Mouse (Mus musculus) embryonic stem cell, embryonic (primary cell): ENCODE results near the gene Gm20388.

Source experiments
- CTCF ChIA-PET, 4 experiments: fragments of 300-600 bp in 2 of 4; fragments of 350-600 bp in 2 of 4; sonication (Branson Sonifier 250); formaldehyde crosslinking; loops; one replicate each; lab custom pipeline; 2022; ENCODE audit warnings: inconsistent platforms in 2 of 4; lab: Charles Lee
- POLR2A ChIA-PET, 4 experiments: fragments of 300-600 bp in 2 of 4; fragments of 350-600 bp in 2 of 4; sonication (Branson Sonifier 250); formaldehyde crosslinking; loops; one replicate each; lab custom pipeline; 2022; ENCODE audit warnings: antibody characterized with exemption in 4 of 4, inconsistent platforms in 1 of 4; lab: Charles Lee

Gm20388 gene

GRCm38 (mm10) chr8:120416173-120416521 lies 505.5 kb downstream of the Gm20388 start:
- CTCF ChIA-PET, result interaction anchor here (0.6 to 2.6 kb wide), 22 partner anchors 8 to 183 kb away, joined by 3 to 17 read pairs (median 3); no protein-coding TSS in a partner anchor
- POLR2A ChIA-PET, result interaction anchor here in 2 of 4 experiments (0.6 to 2.6 kb wide), 10 partner anchors 8 to 1466 kb away, joined by 3 to 13 read pairs (median 4); no protein-coding TSS in a partner anchor

- ChIA-PET CTCF (interaction anchor here (0.6 to 2.6 kb wide), 27 partner anchors 8 to 183 kb away, joined by 3 to 17 read pairs (median 3); no protein-coding TSS in a partner anchor), POLR2A (interaction anchor here in 2 of 4 experiments (0.6 to 2.6 kb wide), 10 partner anchors 8 to 1465 kb away, joined by 3 to 13 read pairs (median 4); no protein-coding TSS in a partner anchor)
Observed at GRCm38 (mm10) chr8:120416522-120417394, 506.1 kb downstream of the Gm20388 start.

GRCm38 (mm10) chr8:120418188-120418587 lies 507.5 kb downstream of the Gm20388 start:
- POLR2A ChIA-PET, result interaction anchor here in 3 of 4 experiments (0.6 to 1.7 kb wide), 4 partner anchors 10 to 91 kb away, joined by 3 to 8 read pairs (median 4); no protein-coding TSS in a partner anchor
- CTCF ChIA-PET, result interaction anchor here in 2 of 4 experiments (0.8 to 1.7 kb wide), 4 partner anchors 10 to 181 kb away, joined by 3 to 5 read pairs (median 4); no protein-coding TSS in a partner anchor

- ChIA-PET POLR2A (interaction anchor here in 3 of 4 experiments (0.6 to 1.7 kb wide), 4 partner anchors 9 to 15 kb away, joined by 3 to 8 read pairs (median 4); no protein-coding TSS in a partner anchor), CTCF (interaction anchor here in 3 of 4 experiments (0.6 to 0.9 kb wide), 4 partner anchors 11 to 119 kb away, joined by 3 to 4 read pairs (median 3); no protein-coding TSS in a partner anchor)
Observed at GRCm38 (mm10) chr8:120419675-120420074, 509.0 kb downstream of the Gm20388 start.

GRCm38 (mm10) chr8:120420226-120420625 lies 509.6 kb downstream of the Gm20388 start:
- POLR2A ChIA-PET, result interaction anchor here in 1 of 4 experiments (0.6 kb wide), 1 partner anchor 141 kb away, joined by 3 read pairs; no protein-coding TSS in a partner anchor
- CTCF ChIA-PET, result interaction anchor here in 1 of 4 experiments (0.6 kb wide), 1 partner anchor 119 kb away, joined by 3 read pairs; no protein-coding TSS in a partner anchor

- POLR2A ChIA-PET, result interaction anchor here in 2 of 4 experiments (0.6 to 1.0 kb wide), 6 partner anchors 13 to 220 kb away, joined by 3 to 6 read pairs (median 4); no protein-coding TSS in a partner anchor
- CTCF ChIA-PET, result interaction anchor here (0.6 to 1.2 kb wide), 10 partner anchors 13 to 178 kb away, joined by 3 to 9 read pairs (median 3); no protein-coding TSS in a partner anchor
Observed at GRCm38 (mm10) chr8:120421638-120422037, 511.0 kb downstream of the Gm20388 start.

- POLR2A ChIA-PET, result interaction anchor here in 1 of 4 experiments (0.6 to 1.0 kb wide), 4 partner anchors 14 to 219 kb away, joined by 3 to 4 read pairs (median 4); no protein-coding TSS in a partner anchor
- CTCF ChIA-PET, result interaction anchor here in 2 of 4 experiments (0.9 to 1.2 kb wide), 3 partner anchors 15 to 58 kb away, joined by 3 to 5 read pairs (median 5); no protein-coding TSS in a partner anchor
Observed at GRCm38 (mm10) chr8:120422236-120422635, 511.6 kb downstream of the Gm20388 start.

GRCm38 (mm10) chr8:120423576-120423975 lies 512.9 kb downstream of the Gm20388 start:
- ChIA-PET POLR2A (interaction anchor here in 2 of 4 experiments (0.5 to 2.5 kb wide), 6 partner anchors 15 to 118 kb away, joined by 3 to 12 read pairs (median 3); no protein-coding TSS in a partner anchor), CTCF (interaction anchor here (0.6 to 3.3 kb wide), 8 partner anchors 10 to 274 kb away, joined by 3 to 11 read pairs (median 4); no protein-coding TSS in a partner anchor)

- CTCF ChIA-PET, result interaction anchor here (0.6 to 3.3 kb wide), 11 partner anchors 9 to 180 kb away, joined by 3 to 21 read pairs (median 5); no protein-coding TSS in a partner anchor
- POLR2A ChIA-PET, result interaction anchor here in 2 of 4 experiments (0.6 to 2.5 kb wide), 5 partner anchors 8 to 113 kb away, joined by 3 to 12 read pairs (median 4); no protein-coding TSS in a partner anchor
Observed at GRCm38 (mm10) chr8:120424829-120425198, 514.2 kb downstream of the Gm20388 start.

- ChIA-PET CTCF (interaction anchor here (0.6 to 3.3 kb wide), 14 partner anchors 8 to 480 kb away, joined by 3 to 21 read pairs (median 4); no protein-coding TSS in a partner anchor), POLR2A (interaction anchor here in 3 of 4 experiments (0.6 to 2.5 kb wide), 8 partner anchors 8 to 113 kb away, joined by 3 to 12 read pairs (median 4); no protein-coding TSS in a partner anchor)
Observed at GRCm38 (mm10) chr8:120425199-120425941, 514.7 kb downstream of the Gm20388 start.

- POLR2A ChIA-PET, result interaction anchor here in 3 of 4 experiments (0.5 to 1.9 kb wide), 12 partner anchors 11 to 427 kb away, joined by 3 to 6 read pairs (median 4); no protein-coding TSS in a partner anchor
- CTCF ChIA-PET, result interaction anchor here in 3 of 4 experiments (0.6 to 3.3 kb wide), 8 partner anchors 18 to 515 kb away, joined by 3 to 11 read pairs (median 4); no protein-coding TSS in a partner anchor
Observed at GRCm38 (mm10) chr8:120426105-120426504, 515.5 kb downstream of the Gm20388 start.

GRCm38 (mm10) chr8:120426622-120427385 lies 516.2 kb downstream of the Gm20388 start:
- ChIA-PET CTCF (interaction anchor here in 3 of 4 experiments (0.7 to 1.7 kb wide), 6 partner anchors 10 to 143 kb away, joined by 3 to 5 read pairs (median 3); no protein-coding TSS in a partner anchor), POLR2A (interaction anchor here in 3 of 4 experiments (0.5 to 1.9 kb wide), 16 partner anchors 10 to 163 kb away, joined by 3 to 6 read pairs (median 3); no protein-coding TSS in a partner anchor)

- CTCF ChIA-PET, result interaction anchor here (0.5 to 1.7 kb wide), 15 partner anchors 8 to 459 kb away, joined by 3 to 7 read pairs (median 3); no protein-coding TSS in a partner anchor
- POLR2A ChIA-PET, result interaction anchor here in 3 of 4 experiments (0.6 to 1.9 kb wide), 15 partner anchors 10 to 515 kb away, joined by 3 to 8 read pairs (median 3); no protein-coding TSS in a partner anchor
Observed at GRCm38 (mm10) chr8:120428492-120428891, 517.9 kb downstream of the Gm20388 start.

GRCm38 (mm10) chr8:120429116-120429515 lies 518.5 kb downstream of the Gm20388 start:
- CTCF ChIA-PET, result interaction anchor here in 3 of 4 experiments (0.5 to 1.6 kb wide), 12 partner anchors 21 to 1891 kb away, joined by 3 to 7 read pairs (median 5); no protein-coding TSS in a partner anchor

GRCm38 (mm10) chr8:120431042-120431441 lies 520.4 kb downstream of the Gm20388 start:
- ChIA-PET CTCF (interaction anchor here in 3 of 4 experiments (0.6 to 0.9 kb wide), 4 partner anchors 20 to 252 kb away, joined by 3 to 9 read pairs (median 4); no protein-coding TSS in a partner anchor), POLR2A (interaction anchor here in 2 of 4 experiments (0.5 to 1.0 kb wide), 4 partner anchors 23 to 633 kb away, joined by 3 to 4 read pairs (median 3); no protein-coding TSS in a partner anchor)

More at GRCm38 (mm10) chr8:120429116-120429515, 518.5 kb downstream of the Gm20388 start:
- POLR2A ChIA-PET, result interaction anchor here in 3 of 4 experiments (0.6 to 1.9 kb wide), 10 partner anchors 10 to 516 kb away, joined by 3 to 8 read pairs (median 4); no protein-coding TSS in a partner anchor
